Mouse (Mus musculus) right cerebral cortex, adult 18-20 months (tissue): ENCODE results near the gene M6pr.
"Not testable (repeated sequence)": the region's sequence is repeated elsewhere in the genome, so short reads cannot be mapped to it uniquely, and the experiment has no call there.

Experiments used
- DNase-seq: peaks from one replicate; pipeline ENCODE4 v3.0.0; 2022; ENCODE audit warnings: mixed read lengths

The M6pr gene

DNA sequence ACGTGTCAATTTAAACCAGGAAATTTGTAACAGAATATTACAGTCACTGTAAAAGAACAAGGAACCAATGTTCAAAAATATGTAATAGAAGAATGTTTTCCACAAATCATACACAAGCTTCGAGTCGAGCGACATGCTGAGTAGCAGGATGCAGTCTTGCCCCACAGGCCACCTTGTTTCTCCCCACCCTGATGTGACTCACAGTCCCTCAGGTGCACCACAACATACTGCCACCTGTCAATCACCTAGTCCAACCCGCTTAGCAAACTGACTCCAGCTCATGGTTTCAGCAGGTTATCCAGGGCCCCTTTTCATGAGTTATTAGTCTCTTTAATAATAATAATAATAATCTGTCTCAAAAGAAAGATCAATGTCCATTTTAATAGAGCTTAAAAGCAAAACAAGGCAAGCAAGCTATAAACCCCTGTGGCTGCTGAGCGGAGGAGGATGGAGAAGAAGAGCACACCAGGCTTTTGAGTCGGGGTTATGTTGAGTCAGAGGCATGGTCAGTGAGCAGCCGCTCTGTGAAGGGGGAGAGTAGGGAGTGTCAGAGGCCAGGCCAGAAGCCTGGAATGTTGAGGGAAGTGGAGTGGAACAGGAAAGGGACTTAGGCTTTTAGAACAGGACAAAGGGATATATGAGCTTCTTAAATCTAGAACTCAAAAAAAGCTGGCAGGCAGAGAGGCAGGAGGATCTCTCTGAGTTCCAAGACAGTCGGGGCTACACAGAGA, 36.0 kb downstream of the M6pr start:
- no peak for DNase-seq

DNA sequence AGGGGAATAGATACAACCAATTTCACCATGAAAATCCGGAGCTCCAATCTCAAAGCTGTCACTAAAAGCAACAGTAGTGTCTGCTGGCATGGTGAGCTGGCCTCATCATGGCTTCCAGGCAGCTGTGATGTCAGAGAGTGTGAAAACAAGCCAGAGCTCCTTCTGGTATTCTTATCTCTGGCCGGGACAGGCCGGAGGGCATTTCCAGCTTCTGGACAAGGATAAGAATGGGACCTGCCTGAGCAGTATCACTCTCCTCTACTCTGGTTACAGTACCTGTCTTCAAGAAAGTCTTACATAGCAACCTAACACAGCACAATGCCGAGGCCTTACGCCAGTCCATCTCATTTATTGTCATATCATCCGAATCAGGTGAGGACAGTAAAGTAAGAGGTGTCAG, 37.2 kb downstream of the M6pr start:
- no peak for DNase-seq

DNA sequence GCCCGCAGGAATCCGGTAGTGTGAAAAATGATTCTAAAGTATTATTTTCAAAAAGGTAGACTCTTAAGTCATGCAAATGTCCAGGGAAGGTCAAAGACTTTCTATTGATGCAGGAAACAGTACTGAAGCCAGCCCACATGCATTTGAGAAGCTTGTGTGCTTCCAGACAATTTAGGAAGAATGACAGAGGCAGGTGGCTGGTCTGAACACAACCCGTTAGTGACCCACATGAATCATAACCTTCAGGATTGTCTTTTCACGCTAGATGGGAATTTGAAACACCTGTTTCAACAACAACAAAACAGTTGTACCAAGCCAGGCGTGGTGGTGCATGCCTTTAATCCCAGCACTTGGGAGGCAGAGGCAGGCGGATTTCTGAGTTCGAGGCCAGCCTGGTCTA, 37.9 kb downstream of the M6pr start:
- DNase-seq: no peak

DNA sequence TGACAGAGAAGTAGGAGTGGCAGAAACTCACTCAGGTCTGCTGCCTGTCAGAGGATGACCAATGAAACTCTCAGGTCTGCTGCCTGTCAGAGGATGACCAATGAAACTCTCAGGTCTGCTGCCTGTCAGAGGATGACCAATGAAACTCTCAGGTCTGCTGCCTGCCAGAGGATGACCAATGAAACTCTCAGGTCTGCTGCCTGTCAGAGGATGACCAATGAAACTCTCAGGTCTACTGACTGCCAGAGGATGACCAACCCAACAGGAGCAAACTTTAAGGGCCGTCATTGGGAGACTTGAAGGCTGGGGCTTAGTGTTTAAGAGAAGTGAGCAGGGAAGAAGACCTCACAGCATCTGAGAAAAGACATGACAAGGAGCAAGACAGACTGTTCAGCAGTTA, 38.8 kb downstream of the M6pr start:
- DNase-seq: not testable (repeated sequence)

DNA sequence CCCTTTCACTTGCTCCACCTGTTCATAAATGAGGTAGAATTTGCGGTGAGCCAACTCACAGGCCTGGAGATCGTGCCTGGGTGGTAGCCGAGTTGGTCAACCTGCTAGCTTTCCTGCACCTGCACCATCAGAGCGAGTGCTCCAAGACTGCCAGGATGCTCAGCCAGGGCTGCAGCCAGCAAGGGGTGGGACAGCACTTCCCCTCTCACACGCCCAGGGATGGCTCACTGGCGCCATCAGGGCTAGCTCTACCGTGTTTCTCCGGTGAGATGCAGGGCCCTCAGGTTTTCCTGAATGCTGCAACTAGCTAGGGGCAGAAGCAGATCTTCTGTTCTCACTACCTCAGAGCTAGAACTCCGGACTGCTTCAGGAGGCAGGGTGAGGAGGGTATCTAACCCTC, 47.4 kb downstream of the M6pr start:
- no peak for DNase-seq

DNA sequence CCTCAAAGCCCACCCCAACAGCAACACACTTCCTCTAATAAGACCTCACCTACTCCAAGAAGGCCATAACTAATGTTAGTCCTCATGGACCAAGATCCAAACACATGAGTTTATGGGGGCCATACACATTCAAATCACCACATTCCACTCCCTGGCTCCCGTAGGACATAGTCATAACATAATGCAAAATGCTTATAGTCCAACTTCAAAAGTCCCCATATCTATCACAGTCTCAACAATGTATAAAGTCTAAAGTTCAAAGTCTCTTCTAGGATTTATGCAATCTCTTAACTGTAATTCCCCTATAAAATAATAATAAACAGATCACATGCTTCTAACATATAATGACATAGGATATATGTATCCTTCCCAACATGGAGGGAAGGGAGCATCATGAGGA, 48.6 kb downstream of the M6pr start:
- DNase-seq: no peak

DNA sequence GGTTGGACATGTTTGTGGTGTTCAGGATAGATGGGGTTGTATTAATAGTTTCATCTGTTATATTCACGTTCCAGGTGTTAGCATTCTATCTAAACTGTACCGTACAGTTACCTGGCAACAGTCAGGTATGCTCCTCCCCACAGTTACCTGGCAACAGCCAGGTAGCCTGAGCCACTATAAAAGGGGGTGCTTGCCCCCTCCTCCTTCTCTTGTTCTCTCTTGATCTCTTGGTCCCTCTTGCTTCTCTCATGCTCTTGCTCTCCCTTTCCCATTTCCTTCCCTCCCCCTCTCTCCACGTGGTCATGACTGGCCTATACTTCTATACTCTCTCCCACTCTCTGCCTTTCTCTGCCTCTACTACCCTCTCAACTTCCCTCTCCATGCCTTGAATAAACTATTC, 57.2 kb downstream of the M6pr start:
- DNase-seq: no peak

DNA sequence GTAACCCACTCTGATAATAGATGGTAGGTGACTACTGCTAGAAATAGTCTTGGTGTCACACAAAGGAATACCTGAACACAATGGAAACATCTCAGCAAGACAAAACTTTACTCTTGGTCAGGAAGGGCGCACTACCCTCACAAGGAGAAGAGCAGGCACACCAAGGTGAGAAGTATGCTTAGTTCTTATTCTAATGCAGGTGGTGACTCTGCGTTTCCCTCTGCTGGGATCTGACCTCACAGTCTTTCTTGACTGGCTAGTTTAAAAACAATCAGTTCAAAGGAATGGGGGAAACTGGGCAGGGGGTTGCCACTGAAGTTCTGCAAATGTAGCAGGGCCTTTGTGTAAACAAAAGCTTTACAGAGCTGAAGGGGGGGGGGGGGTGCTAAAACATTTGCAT, 57.8 kb downstream of the M6pr start:
- no peak for DNase-seq

DNA sequence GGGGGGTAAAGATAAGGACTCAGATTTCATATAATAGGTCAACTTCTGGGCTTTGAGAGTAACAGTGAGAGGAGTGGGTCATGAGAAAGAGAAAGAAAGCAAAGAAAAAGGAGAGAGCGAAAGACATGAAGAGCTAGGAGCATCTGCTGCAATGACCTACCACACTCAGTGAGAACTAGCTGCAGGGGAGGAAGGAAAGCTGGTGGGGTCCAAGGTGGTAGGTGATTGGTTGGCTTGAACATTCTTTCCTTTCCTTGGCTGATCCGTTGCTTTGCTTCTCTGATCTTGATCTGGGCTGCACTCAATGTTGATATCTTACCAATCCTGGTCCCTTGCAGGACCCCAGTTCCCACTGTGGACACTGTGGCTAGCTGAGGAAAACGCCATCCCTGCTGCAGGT, 58.5 kb downstream of the M6pr start:
- no peak for DNase-seq
